Comparison of ENCODE assay signal across 8 mouse cellular contexts in the genomic region with DNA sequence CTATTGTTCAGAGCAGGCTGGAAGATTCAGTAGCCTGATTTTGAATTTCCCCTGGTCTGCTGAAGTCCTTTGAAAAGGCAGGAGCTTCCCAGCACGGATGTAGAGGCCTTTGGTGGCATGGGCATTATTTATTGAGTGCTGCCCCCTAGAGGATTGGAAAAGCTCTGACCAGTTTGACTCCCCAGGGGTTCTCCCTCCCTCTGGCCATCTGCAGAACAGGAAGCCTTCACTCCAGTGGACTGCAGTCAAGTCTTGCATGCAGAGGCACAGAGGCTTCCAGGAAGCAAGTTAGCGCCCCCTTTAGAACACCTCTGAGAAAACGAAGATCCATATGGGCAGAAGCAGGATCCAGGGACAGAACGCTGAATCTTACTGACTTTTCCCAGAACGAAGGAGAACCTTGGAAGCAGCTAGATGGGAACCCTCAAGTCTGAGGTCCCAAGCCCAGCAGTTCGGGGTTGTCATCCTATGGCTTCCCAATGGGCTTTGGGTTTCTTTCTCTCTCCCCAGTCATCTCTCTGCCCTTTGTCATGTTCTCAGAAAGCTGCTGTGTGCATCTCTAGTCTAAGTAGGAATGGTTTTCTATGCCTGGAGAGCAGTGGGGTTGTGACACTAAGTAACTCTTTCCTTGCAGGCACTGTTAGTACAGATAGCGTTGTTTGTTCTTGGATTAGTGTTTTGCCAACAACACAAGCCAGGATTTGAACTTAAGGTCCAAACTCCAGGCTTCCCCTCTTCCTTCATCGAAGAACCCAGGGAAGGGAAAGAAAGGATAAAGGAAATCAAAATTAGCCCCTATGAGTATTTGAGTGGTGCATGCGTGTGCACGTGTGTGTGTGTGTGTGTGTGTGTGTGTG. TPM values are rescaled to one million over a fixed set of nuclear protein-coding genes. Genes with fewer than 3 reads are reported as not detected.
DNase-seq lines count a peak whose midpoint lies in the region; ATAC-seq and TF ChIP-seq lines count a peak whose summit lies in the region.

No protein-coding gene starts in this region.

- ATAC-seq in forebrain, postnatal 0 days, result 0 out of 2 replicates have a peak, but pooled peaks have one; percentile 10
- ATAC-seq in forebrain, embryonic 16.5 days, result no peak

- TF ChIP-seq CTCF in forebrain, postnatal 0 days (IDR thresholded peaks at IDR 0.05; ENCODE audit: low read depth), result peak; percentile 79

- H3K36me3 ChIP-seq in forebrain, postnatal 0 days (ENCODE audit: insufficient read depth), result no peaks in the 10 kb centered on the region
- no peaks in the 10 kb centered on the region for H3K36me3 ChIP-seq in forebrain, embryonic 16.5 days (ENCODE audit: control insufficient read depth, insufficient read depth)
- H3K36me3 ChIP-seq in embryonic facial prominence, embryonic 10.5 days (replicated peaks), result no peaks in the 10 kb centered on the region
- no peaks in the 10 kb centered on the region for H3K36me3 ChIP-seq in splenic B cell, adult 2 months (ENCODE audit: control insufficient read depth, insufficient read depth, low read length, poor library complexity, severe bottlenecking)

- H3K27ac ChIP-seq in forebrain, postnatal 0 days (ENCODE audit: low read depth, low read length), result no peak overlapping the region
- no peak overlapping the region for H3K27ac ChIP-seq in forebrain, embryonic 16.5 days (ENCODE audit: low read length)
- H3K27ac ChIP-seq in embryonic facial prominence, embryonic 10.5 days (replicated peaks), result no peak overlapping the region

- H3K9ac ChIP-seq in forebrain, postnatal 0 days, result no peak overlapping the region
- H3K9ac ChIP-seq in forebrain, embryonic 16.5 days (replicated peaks; ENCODE audit: low read depth, low read length), result no peak overlapping the region

- H3K27me3 ChIP-seq in forebrain, postnatal 0 days (ENCODE audit: insufficient read depth, low read length), result peaks cover 3% of the 10 kb centered on the region; the same call in 1 of the 2 replicates
- peaks cover 7% of the 10 kb centered on the region for H3K27me3 ChIP-seq in forebrain, embryonic 16.5 days (replicated peaks; ENCODE audit: control insufficient read depth, insufficient read depth, low read length)
- peaks cover 67% of the 10 kb centered on the region for H3K27me3 ChIP-seq in embryonic facial prominence, embryonic 10.5 days (replicated peaks; ENCODE audit: low read depth, poor library complexity, severe bottlenecking)
- no peaks in the 10 kb centered on the region for H3K27me3 ChIP-seq in splenic B cell, adult 2 months (ENCODE audit: control insufficient read depth, insufficient read depth, low read length, poor library complexity, severe bottlenecking)

- H3K9me3 ChIP-seq in forebrain, postnatal 0 days (ENCODE audit: low read length), result no peaks in the 10 kb centered on the region
- no peaks in the 10 kb centered on the region for H3K9me3 ChIP-seq in forebrain, embryonic 16.5 days (ENCODE audit: control insufficient read depth, low read length)
- no peaks in the 10 kb centered on the region for H3K9me3 ChIP-seq in embryonic facial prominence, embryonic 10.5 days

- no peak overlapping the region for H3K4me3 ChIP-seq in forebrain, postnatal 0 days (ENCODE audit: low read depth, low read length)
- no peak overlapping the region for H3K4me3 ChIP-seq in forebrain, embryonic 16.5 days (replicated peaks; ENCODE audit: low read length)
- no peak overlapping the region for H3K4me3 ChIP-seq in embryonic facial prominence, embryonic 10.5 days

- intact Hi-C loops in heart, postnatal 14 days (cut with DNase I), result loop anchor here (2.0 to 10.0 kb wide), 6 partner anchors 454 to 1516 kb away; no protein-coding TSS in a partner anchor

- no peaks in the 10 kb centered on the region for H3K4me1 ChIP-seq in forebrain, postnatal 0 days (ENCODE audit: insufficient read depth)
- peaks cover 24% of the 10 kb centered on the region for H3K4me1 ChIP-seq in forebrain, embryonic 16.5 days (replicated peaks; ENCODE audit: control insufficient read depth, insufficient read depth, low read length)
- peaks cover 64% of the 10 kb centered on the region for H3K4me1 ChIP-seq in embryonic facial prominence, embryonic 10.5 days

- DNase-seq in forebrain, postnatal 0 days, result peak; percentile 83
- peak; percentile 87 for DNase-seq in adrenal gland, postnatal 10 days
- peak; percentile 83 for DNase-seq in embryonic facial prominence, embryonic 10.5 days (ENCODE audit: low spot score)
- peak; percentile 78 to 89 for DNase-seq in heart, postnatal 14 days
- DNase-seq in layer of hippocampus, adult 8-10 months (ENCODE audit: low spot score in 2 of 2), result peak; percentile 79 to 81
- peak; percentile 95 for DNase-seq in lung, postnatal 10 days
- DNase-seq in splenic B cell, adult 2 months (ENCODE audit: low read depth, low spot score), result peak; percentile 54

- WGBS in forebrain, postnatal 0 days, result 38% methylated on average over 10 of the region's 10 CpGs
- 36% methylated on average over 10 of the region's 10 CpGs for WGBS in forebrain, embryonic 16.5 days
- 33% methylated on average over 10 of the region's 10 CpGs for WGBS in embryonic facial prominence, embryonic 10.5 days

- H3K4me2 ChIP-seq in forebrain, postnatal 0 days (ENCODE audit: low read depth), result no peak overlapping the region
- no peak overlapping the region for H3K4me2 ChIP-seq in forebrain, embryonic 16.5 days (ENCODE audit: low read length)

RNA-seq across cellular contexts. Expression of a gene that starts 1.8 kb away (rescaled TPM):
- 63.2 and 120 TPM in 2 replicates for total RNA-seq in forebrain, postnatal 0 days (2014; rRNA removed)
- 16.1 and 31.6 TPM in 2 replicates for polyA plus RNA-seq in forebrain, postnatal 0 days (2015; fragmentation: Nextera tagmentation; extraction: Ambion mirVana)
- polyA plus RNA-seq in forebrain, embryonic 16.5 days (2015; fragmentation: Nextera tagmentation; extraction: Ambion mirVana), result 31.1 and 43.9 TPM in 2 replicates
- total RNA-seq in adrenal gland, postnatal 10 days (2021), result 10 to 100 TPM; 43.2 to 58.5 TPM
- 20.5 and 21.4 TPM in 2 replicates for polyA plus RNA-seq in embryonic facial prominence, embryonic 10.5 days (2016; fragmentation: Nextera tagmentation; extraction: Ambion mirVana)
- 10 to 100 TPM; 41.9 to 56.8 TPM for total RNA-seq in heart, postnatal 14 days (2021)
- 10 to 100 TPM; 61.1 to 61.8 (median 61.5) TPM for total RNA-seq in layer of hippocampus, adult 8-10 months (2022)
